ENCODE assay signal across 23 mouse cellular contexts in genomic region chr15:77756081-77756480, GRCm38 (mm10). TPM values are rescaled to one million over a fixed set of nuclear protein-coding genes. Genes with fewer than 3 reads are reported as not detected.
DNase-seq lines count a peak whose midpoint lies in the region; ATAC-seq and TF ChIP-seq lines count a peak whose summit lies in the region.
"Had no signal": no experiment of that assay in that cellular context is flagged by ENCODE, and none has a peak within 500 bp of the region (broad histone marks: within the 10 kb centered on the region; RNA-seq: fewer than 3 reads in every experiment).

No protein-coding gene starts in this region.

- H3K9ac ChIP-seq in liver, embryonic 13.5 days: peak overlapping the region; percentile 89
- H3K9ac ChIP-seq in lung, postnatal 0 days (replicated peaks; ENCODE audit: low read depth): no peak overlapping the region
- H3K9ac ChIP-seq: embryonic facial prominence, embryonic 12.5 days; forebrain, embryonic 15.5 days; heart, embryonic 13.5 days; hindbrain, embryonic 12.5 days; kidney, embryonic 15.5 days; midbrain, embryonic 12.5 days had no signal

- no peaks in the 10 kb centered on the region for H3K27me3 ChIP-seq in erythroblast, embryonic 14.5 days (ENCODE audit: control insufficient read depth)
- H3K27me3 ChIP-seq in liver, embryonic 13.5 days: no peaks in the 10 kb centered on the region
- H3K27me3 ChIP-seq in lung, postnatal 0 days (replicated peaks; ENCODE audit: insufficient read depth, low read length): no peaks in the 10 kb centered on the region
- H3K27me3 ChIP-seq: embryonic facial prominence, embryonic 12.5 days; forebrain, embryonic 15.5 days; hindbrain, embryonic 12.5 days; kidney, embryonic 15.5 days; Patski had no signal

- peak; percentile 2 for DNase-seq in right cerebral cortex, postnatal 14 days
- DNase-seq in right cerebral cortex, postnatal 36 days (ENCODE audit: low spot score in 2 of 2): no peak
- no peak for DNase-seq in liver, embryonic 13.5 days
- DNase-seq in thymus, postnatal 4 days: no peak
- DNase-seq in lung, postnatal 0 days (ENCODE audit: low spot score): no peak
- no peak for DNase-seq in thymus, adult 18-20 months
- DNase-seq: gastrocnemius, postnatal 10 days; heart, adult 2 months had no signal

- peak overlapping the region; percentile 96 for H3K27ac ChIP-seq in liver, embryonic 13.5 days
- H3K27ac ChIP-seq in lung, postnatal 0 days (ENCODE audit: low read length): no peak overlapping the region
- H3K27ac ChIP-seq: embryonic facial prominence, embryonic 12.5 days; forebrain, embryonic 15.5 days; heart, adult 2 months; heart, embryonic 13.5 days; hindbrain, embryonic 12.5 days; kidney, embryonic 15.5 days; limb, embryonic 10.5 days; midbrain, embryonic 12.5 days; stomach, postnatal 0 days had no signal

- H3K4me2 ChIP-seq in liver, embryonic 13.5 days: peak overlapping the region; percentile 88
- H3K4me2 ChIP-seq in lung, postnatal 0 days (replicated peaks; ENCODE audit: low read depth, low read length): no peak overlapping the region
- H3K4me2 ChIP-seq: embryonic facial prominence, embryonic 12.5 days; forebrain, embryonic 15.5 days; hindbrain, embryonic 12.5 days; kidney, embryonic 15.5 days; midbrain, embryonic 12.5 days had no signal

- H3K36me3 ChIP-seq in erythroblast, embryonic 14.5 days (ENCODE audit: control insufficient read depth): peaks cover 63% of the 10 kb centered on the region
- peaks cover 45% of the 10 kb centered on the region for H3K36me3 ChIP-seq in liver, embryonic 13.5 days
- H3K36me3 ChIP-seq in lung, postnatal 0 days (ENCODE audit: insufficient read depth, low read length): peaks cover 2% of the 10 kb centered on the region; the same call in 1 of the 2 replicates

- TF ChIP-seq CTCF in lung, postnatal 0 days (IDR thresholded peaks at IDR 0.05): no peak

- peaks cover 56% of the 10 kb centered on the region for H3K4me1 ChIP-seq in erythroblast, embryonic 14.5 days (ENCODE audit: control insufficient read depth)
- H3K4me1 ChIP-seq in liver, embryonic 13.5 days (replicated peaks): peaks cover 50% of the 10 kb centered on the region
- no peaks in the 10 kb centered on the region for H3K4me1 ChIP-seq in lung, postnatal 0 days (ENCODE audit: insufficient read depth, low read depth, low read length)
- H3K4me1 ChIP-seq: embryonic facial prominence, embryonic 12.5 days; forebrain, embryonic 15.5 days; hindbrain, embryonic 12.5 days; kidney, embryonic 15.5 days; midbrain, embryonic 12.5 days had no signal

- TF ChIP-seq EP300 in lung, postnatal 0 days (IDR thresholded peaks at IDR 0.05): no peak

- ATAC-seq in liver, embryonic 13.5 days (ENCODE audit: low read depth): no peak
- no peak for ATAC-seq in lung, postnatal 0 days
- ATAC-seq: forebrain, embryonic 15.5 days; intestine, postnatal 0 days had no signal

- peak overlapping the region; percentile 83 for H3K4me3 ChIP-seq in erythroblast, embryonic 14.5 days (replicated peaks)
- peak overlapping the region; percentile 73 for H3K4me3 ChIP-seq in liver, embryonic 13.5 days (replicated peaks)
- no peak overlapping the region for H3K4me3 ChIP-seq in lung, postnatal 0 days (ENCODE audit: low read depth, low read length)
- H3K4me3 ChIP-seq: embryonic facial prominence, embryonic 12.5 days; forebrain, embryonic 15.5 days; heart, adult 2 months; heart, embryonic 13.5 days; hindbrain, embryonic 12.5 days; kidney, embryonic 15.5 days; limb, embryonic 10.5 days; midbrain, embryonic 12.5 days had no signal

- 40% methylated on average over 2 of the region's 2 CpGs for WGBS in liver, embryonic 13.5 days (ENCODE audit: insufficient replicate concordance)
- 53% methylated on average over 2 of the region's 2 CpGs for WGBS in lung, postnatal 0 days

- H3K9me3 ChIP-seq in erythroblast, embryonic 14.5 days (ENCODE audit: control insufficient read depth, low read length): peaks cover 6% of the 10 kb centered on the region; the same call in 1 of the 2 replicates
- H3K9me3 ChIP-seq in liver, embryonic 13.5 days (replicated peaks): no peaks in the 10 kb centered on the region
- no peaks in the 10 kb centered on the region for H3K9me3 ChIP-seq in lung, postnatal 0 days (ENCODE audit: low read length)
- H3K9me3 ChIP-seq: embryonic facial prominence, embryonic 12.5 days; forebrain, embryonic 15.5 days; G1E; heart, embryonic 13.5 days; hindbrain, embryonic 12.5 days; kidney, embryonic 15.5 days; limb, embryonic 10.5 days; midbrain, embryonic 12.5 days had no signal

RNA-seq across cellular contexts. Expression of gene Apol8, which starts 0.7 kb away (rescaled TPM):
- 13.3 and 17.7 TPM in 2 replicates for polyA plus RNA-seq in erythroblast, embryonic 14.5 days (2012)
- 29.8 and 34.9 TPM in 2 replicates for polyA plus RNA-seq in liver, embryonic 13.5 days (2015; fragmentation: Nextera tagmentation; extraction: Ambion mirVana)
- 0.06 and 0.26 TPM in 2 replicates for polyA plus RNA-seq in lung, postnatal 0 days (2015; fragmentation: Nextera tagmentation; extraction: Ambion mirVana)
- polyA plus RNA-seq: forebrain, embryonic 15.5 days; G1E; heart, adult 2 months; intestine, postnatal 0 days; liver, adult 2 months; thymus, postnatal 0 days had no signal

RNA-seq across cellular contexts. Expression of gene Apol9b, which starts 27.2 kb away (rescaled TPM):
- not detected in 2 replicates for polyA plus RNA-seq in erythroblast, embryonic 14.5 days (2012)
- polyA plus RNA-seq in liver, embryonic 13.5 days (2015; fragmentation: Nextera tagmentation; extraction: Ambion mirVana): not detected in 2 replicates
- polyA plus RNA-seq in lung, postnatal 0 days (2015; fragmentation: Nextera tagmentation; extraction: Ambion mirVana): 0.14 and 0.31 TPM in 2 replicates
- polyA plus RNA-seq: embryonic facial prominence, embryonic 12.5 days; forebrain, embryonic 15.5 days; G1E; hindbrain, embryonic 12.5 days; kidney, embryonic 15.5 days; limb, embryonic 10.5 days; midbrain, embryonic 12.5 days; neural tube, embryonic 11.5 days had no signal

RNA-seq across cellular contexts. Expression of gene Apol7e, which starts 57.4 kb away (rescaled TPM):
- polyA plus RNA-seq in erythroblast, embryonic 14.5 days (2012): not detected in 2 replicates
- polyA plus RNA-seq in liver, embryonic 13.5 days (2015; fragmentation: Nextera tagmentation; extraction: Ambion mirVana): not detected in 2 replicates
- polyA plus RNA-seq in lung, postnatal 0 days (2015; fragmentation: Nextera tagmentation; extraction: Ambion mirVana): 0.10 TPM in 1 of 2 replicates, not detected in the other
- polyA plus RNA-seq: embryonic facial prominence, embryonic 12.5 days; forebrain, embryonic 15.5 days; G1E; hindbrain, embryonic 12.5 days; kidney, embryonic 15.5 days; limb, embryonic 10.5 days; midbrain, embryonic 12.5 days; neural tube, embryonic 11.5 days had no signal

Comparison
In these comparisons a context has a peak if more than half of its experiments do, and no peak if none do; other contexts are left out.
1. RNA of gene Apol8, which starts 0.7 kb away (polyA plus RNA-seq): 29.8 to 34.9 TPM in liver, embryonic 13.5 days and 13.3 to 17.7 TPM in erythroblast, embryonic 14.5 days; 0.06 to 0.26 TPM in lung, postnatal 0 days; every median in the first group is over 10 times any median in the second.